Mouse (Mus musculus) ZHBTc4 (cell line): ENCODE measurements around the gene Cnr2.

Experiments
- DNase-seq: peaks from one replicate; pipeline ENCODE4 v3.0.0-alpha.2; 2011; ENCODE audit warnings: low read depth, low spot score

Cnr2 gene

DNA sequence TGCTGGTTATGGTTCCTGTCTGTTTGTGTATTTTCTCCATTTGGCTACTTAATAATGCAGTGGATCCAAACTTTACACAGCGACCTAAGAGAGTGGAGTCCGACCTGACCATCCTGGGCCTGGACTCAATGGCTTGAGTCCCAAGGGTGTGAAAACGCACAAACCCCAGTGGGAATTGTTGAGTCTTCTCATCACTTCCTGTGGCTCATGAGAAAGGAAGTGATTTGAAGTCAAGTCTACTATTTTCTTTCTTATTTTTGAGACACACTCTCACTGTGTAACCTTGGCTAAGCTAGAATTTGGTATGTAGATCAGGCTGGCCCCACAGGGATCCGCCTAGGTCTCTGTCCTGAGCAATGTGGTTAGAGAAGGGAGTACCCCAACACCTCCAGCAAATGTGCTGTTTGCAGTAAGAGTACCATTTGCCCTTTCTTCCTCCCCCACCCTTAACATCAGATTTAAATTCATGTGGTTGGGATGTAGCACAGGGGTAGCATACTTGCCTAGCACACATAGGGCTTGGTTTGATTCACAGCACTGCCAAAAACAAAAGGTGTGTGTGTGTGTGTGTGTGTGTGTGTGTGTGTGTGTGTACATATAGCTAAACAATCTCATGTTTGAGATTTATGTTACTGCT lies 7.5 kb downstream of the Cnr2 start:
- DNase-seq = no peak

DNA sequence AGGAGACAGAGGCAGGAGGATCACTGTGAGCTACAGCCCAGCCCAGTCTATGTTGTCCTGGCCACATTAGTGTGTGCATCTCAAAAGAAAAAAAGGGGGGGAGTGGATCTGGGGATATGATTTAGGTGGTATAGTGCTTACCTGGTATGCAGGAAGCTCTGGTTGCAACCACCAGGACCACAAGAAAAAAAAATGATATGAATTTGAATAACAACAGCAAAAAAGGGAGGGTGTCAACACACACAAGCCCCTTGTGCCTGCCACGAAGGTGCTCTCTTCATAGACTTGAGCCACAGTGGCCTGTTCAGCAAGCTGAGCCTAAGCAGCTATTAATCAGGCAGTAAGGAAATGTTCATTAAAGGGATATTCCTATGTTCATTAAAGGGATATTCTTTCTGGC lies 9.6 kb downstream of the Cnr2 start:
- DNase-seq = no peak

DNA sequence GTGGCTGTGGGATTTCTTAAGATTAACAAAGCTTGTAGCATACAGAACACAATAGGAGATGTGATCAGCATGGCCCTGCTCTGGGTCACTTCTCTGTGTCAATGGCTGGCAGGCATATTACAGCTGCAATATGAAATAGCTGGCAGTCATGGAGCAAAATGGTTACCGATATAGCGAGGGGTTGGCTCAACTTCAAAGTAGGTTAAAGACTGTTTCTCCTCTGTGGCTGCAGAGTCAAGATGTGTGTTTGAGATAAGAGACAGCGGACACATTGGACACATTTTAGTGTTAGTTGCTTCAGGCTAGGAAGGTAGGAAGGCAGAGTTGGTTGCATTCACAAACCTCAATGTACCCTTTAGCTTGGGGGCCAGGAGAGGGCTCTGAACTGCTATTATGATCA lies 11.4 kb downstream of the Cnr2 start:
- DNase-seq = no peak

DNA sequence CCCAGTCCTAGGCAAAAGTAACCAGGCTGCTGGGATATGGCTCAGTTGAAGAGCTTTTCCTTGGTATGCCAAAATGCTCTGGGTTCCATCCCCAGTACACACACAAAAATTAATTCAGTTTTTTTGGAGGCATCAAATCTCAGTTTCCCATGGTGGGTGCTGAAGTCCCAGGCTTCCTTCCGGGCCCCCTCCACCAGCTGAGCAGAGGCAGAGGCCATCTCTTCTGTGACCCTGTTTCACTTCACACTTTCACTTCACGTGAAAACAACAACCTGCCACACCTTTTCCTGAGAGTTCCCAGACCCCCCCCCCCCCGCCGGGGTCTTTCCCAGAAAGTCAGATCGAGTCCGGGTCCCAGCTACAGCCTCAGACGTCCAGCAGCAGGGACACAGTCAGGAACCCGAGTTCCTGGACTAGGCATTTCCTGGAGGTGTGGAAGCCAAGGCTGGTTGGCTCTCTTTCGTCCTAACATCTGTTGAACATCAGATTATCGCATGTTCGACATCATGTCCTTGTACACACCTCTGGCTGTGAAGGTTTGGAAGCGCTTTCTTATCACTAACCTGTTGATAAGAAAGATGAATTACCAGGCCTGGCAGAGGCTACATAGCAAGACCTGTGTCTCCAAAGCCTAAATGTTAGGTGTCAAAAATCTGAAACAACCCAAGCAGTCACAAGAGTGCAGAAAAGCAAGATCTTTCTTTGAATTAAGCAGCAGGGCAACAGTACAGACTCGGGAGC lies 14.3 kb downstream of the Cnr2 start:
- no peak for DNase-seq

DNA sequence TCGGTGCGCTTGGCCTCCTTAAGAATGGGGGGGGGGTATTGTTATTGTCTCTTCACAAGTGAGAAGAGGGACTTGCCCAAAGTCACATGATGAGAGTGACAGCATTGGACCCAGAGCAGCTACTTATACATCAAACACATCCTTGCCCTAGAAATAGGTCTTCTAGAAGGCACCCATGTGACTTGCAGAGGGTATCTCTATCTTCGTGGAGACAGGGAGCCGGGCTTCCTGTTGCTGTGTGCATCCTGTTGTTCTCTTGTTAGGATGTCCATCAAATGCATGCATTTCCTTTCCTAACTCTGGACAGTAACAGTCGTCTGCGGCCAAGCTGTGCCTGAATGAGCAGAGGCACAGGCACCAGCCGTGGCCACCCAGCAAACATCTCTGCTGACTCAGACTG lies 16.3 kb downstream of the Cnr2 start:
- no peak for DNase-seq

DNA sequence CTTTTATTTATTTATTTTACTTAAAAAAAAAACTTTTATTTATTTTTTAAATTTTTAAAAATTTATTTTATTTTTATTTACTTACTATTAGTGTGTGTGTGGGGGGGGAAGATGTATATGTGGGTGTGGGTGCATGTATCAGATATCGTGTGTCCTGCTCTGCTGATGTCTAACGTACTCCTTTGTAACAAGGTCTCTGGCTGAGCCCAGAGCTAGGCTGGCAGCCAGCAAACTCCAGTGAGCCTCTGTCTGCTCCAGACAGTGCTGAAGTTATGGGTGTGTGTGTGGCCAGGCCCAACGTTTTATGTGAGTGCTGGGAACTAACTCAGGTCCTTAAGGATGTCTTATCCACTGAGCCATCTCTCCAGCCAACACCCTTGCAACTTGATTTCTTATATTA lies 17.0 kb downstream of the Cnr2 start:
- DNase-seq = no peak

DNA sequence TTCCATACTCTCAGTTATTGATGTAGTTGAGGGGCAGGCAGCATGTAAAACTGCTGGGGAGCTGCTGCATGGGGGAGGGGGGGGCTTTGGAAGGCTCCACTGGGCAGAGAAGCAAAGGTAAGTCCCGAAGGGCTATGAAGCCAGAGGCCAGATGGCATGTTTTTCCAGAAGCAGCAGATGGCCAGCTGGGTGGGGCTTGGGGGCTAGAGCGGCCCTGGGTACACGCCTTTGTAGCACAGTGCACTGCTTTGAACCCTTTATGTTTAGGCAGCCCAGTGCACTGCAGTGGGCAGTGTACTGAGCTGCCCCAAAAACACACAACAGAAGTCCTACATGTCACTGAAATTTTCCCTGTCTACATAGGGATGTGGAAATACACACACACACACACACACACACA lies 17.6 kb downstream of the Cnr2 start:
- no peak for DNase-seq

DNA sequence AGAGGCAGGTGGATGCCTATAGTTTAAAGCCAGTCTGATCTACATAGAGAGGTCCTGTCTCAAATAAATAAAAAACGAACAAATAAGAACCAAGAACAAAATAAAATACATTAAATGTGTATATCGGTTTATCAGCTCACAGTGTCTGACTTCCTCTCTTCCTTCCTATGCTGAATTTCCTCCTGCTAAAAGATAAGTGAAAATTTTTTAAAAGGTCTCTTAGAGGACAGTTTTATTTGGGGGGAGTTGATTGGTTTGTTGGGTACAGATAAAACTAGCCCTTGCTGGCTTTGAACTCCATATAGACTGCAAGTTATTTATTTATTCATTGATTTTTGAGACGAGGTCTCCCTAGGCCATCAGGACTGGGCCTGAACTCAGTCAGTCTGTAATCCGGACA lies 18.2 kb downstream of the Cnr2 start:
- DNase-seq = no peak

DNA sequence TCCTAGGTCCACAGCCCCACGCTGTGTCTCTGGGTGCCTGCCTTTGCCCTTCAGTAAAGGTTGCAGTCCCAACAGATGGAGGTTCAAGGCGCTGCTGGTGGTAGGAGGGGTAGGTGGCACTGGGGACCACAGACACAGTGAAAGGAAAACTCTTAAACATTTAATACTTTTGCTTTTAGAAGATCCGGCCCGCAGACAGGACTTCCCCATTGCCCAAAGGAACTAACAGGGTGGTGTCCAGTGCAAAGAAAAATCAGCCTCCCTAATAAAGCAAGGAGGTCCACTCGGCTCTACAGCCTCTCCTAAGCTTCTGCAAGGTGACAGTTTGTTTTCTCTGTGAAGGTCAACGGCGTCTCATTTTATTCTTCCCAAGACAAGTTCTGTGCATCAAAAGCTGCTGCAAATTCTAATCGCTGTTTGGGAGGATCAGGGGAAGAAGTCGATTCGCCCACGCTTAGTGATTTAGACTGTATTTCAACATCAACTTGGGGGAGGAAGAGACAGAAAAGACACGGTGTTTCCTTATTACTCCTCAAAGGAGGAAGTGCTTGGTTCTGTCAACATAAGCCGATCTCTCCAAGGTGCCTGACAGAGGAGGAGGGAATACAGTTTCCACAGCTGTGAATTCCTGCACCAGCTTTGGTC lies 23.6 kb downstream of the Cnr2 start:
- no peak for DNase-seq

DNA sequence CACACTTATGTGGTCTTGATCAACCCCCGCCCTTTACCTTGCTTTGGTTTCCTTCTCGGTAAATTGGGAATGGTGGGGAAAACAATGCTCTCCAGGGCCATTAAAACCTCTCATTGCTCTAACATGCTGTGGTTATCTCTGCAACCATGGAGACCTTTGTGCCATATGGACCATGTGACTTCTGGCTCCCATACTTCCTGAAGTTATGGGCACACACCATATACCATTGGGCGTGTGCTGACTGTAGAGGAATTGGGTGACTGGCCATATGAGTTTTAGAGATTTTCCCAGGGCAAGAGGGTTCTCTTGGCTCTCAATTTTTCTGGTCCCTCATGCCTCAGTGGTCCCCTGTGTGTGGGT lies 24.1 kb downstream of the Cnr2 start:
- no peak for DNase-seq

DNA sequence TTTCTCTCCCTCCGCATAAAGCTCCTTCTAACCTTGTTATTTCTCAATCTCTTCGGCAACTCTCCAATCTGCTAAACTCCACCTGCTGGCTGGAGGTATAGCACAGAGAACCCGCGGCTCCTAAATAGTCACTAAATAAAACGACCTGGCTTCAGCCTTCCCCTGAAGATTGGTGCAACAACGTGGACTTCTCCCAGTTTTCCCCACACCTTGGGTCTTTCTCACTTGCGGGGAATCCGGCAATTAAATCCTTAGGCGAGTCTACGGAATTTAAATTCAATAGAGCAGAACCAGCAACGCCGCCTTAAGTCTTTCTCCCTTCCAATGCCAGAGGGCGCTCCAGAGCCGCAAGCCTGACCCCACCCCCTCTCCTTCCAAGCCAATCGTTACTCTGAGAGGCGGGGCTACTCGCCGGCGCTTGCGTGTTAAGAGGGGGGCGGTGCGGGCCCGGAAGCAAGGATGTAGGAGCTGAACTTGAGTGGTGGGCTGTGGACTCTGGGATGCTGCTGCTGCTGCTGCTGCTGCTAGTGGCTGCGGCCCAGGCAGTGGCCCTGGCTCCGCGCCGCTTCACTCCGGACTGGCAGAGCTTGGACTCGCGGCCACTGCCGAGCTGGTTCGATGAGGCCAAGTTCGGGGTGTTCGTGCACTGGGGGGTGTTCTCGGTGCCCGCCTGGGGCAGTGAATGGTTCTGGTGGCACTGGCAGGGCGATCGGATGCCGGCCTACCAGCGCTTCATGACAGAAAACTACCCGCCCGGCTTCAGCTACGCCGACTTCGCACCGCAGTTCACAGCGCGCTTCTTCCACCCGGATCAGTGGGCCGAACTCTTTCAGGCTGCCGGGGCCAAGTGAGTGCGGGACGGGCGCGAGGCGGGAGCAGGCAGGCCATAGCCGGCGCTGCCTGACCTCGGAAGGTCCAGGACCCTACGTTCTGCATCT lies 25.4 kb downstream of the Cnr2 start, which contains the start of gene Fuca1:
TSS of gene Fuca1 (plus strand) at position 432 of the 938 bp plus-strand sequence.
- DNase-seq = peak; percentile 99

DNA sequence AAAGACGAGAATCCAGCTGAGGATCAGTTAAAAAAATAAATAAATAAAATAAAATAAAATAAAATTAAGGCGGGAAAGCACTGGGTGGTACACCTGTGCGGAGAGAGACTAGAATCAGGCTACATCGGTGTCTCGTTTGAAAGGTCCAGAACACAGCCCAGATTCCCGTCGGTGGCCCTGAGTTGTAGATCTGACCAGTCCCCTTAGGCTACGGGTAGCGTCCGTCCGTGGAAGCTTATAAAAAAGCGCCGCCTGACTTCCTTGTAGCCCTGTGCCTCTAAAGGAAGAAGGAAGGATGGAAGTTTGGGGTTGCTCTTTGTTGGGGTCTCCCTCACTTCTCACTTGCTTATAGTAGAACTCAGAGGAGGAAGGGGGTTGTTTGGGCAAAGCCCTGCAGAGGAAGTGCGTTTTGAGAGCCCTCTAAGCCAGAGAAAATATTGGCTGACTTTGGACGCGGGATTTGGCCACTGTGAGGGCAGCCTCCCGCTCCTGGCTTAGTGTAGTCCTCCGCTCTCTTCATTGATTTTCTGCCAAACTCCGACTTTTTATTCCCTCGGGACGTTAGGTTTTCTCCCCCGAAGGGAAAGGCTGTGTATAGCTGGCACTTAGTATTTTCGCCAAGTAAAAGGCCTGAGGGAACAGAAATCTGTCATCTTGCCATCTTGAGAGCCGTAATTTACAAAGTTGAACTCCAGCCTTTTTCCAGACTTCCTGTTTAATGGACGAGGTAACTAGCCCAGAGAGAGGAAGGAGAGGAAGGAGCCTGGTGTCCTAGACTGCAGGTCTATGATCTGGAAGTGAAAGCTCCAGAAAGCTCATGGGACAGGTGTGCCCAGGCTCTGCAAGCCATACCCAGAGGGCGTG lies 26.3 kb downstream of the Cnr2 start:
- no peak for DNase-seq

DNA sequence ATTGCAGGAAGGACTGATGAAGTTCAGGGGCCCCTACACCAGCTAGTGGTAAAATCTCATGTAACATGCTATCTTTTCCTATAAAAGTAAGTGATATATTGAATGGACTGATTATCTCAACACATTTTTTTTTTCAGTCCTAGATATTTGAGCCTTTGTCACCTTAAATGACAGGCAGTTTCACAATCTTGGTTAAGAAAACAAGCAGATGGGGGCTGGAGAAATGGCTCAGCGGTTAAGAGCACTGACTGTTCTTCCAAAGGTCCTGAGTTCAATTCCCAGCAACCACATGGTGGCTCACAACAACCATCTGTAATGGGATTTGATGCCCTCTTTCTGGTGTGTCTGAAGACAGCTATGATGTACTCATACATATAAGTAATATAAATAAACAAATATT lies 27.0 kb downstream of the Cnr2 start:
- DNase-seq = no peak

DNA sequence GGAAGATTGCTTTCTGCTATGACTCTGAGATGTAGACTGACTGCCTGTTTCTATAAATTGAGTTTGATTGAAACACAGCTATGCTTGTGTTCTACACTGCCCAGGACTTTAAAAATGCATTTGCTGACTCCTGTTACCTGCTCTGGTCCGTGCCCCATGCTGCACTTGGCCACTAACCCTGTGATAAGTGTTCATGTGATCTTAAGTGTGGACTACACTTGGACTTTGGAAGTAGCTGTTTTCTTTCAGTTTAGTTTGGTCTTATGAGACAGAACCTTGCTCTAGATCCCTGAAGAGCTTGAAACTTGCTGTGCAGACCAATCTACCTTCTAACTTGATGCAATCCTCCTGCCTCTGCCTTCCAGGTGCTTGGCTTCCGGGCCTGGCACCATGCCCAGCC lies 29.2 kb downstream of the Cnr2 start:
- no peak for DNase-seq

DNA sequence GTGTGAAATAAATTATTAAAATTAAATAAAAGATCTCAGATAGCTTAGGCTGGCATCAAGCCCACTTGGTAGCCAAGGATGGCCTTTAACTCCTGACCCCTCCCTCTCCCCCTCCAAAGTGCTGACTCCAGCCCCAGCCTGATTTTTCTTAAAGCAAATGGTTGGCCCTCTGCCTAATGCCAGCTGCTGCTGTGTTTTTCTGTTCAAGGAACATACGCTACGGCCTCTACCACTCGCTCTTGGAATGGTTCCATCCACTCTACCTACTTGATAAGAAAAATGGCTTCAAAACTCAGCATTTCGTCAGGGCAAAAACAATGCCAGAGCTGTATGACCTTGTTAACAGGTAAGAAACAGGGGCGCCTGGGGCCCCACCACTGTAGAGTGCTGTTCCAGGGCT lies 30.1 kb downstream of the Cnr2 start:
- no peak for DNase-seq

DNA sequence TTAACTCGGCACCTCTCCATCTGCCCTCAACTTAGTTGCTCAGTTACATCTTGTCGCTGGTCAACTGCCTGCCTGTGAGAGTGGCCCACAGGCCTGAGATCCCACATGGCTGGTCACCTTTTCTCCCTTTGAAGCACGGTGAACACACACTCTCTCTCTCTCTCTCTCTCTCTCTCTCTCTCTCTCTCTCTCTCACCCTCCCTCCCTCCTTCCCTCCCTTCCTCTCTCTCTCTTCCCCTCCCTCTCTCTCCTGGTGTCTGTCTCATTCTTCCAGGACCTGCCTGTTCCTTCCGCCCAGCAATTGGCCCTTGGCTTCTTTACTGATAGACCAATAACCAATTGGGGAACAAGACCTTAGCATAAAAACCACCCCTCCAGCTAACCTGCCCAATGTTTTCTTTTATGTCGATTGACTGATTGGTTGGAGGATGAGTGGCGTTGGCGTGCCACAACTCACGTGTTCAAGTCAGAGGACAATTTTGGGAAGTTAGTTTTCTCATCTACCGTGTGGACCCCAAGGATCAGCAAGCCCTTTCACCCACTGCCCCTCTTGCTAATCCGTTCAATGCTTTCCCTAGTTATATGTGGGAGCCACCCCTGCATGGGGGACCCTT lies 31.1 kb downstream of the Cnr2 start:
- peak; percentile 40 for DNase-seq

DNA sequence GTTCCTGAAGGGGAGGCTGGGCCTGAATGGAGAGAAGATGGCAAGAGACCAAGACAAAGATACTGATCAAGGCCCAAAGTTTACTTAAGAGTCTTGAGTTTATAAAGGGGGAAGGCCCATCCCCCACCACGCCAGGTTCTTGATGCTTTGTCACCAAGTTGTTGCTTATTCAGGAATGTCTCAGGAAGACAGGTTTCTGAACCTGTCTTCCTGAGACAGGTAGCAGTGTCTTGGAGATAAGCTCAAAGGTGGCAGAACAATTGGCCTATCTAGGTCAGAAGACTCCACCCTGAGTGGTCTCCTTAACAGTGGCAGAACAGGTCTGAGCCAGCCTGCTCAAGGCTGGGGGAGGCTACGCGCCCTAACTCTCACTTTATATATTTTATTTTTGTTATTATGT lies 31.7 kb downstream of the Cnr2 start:
- peak; percentile 58 for DNase-seq

DNA sequence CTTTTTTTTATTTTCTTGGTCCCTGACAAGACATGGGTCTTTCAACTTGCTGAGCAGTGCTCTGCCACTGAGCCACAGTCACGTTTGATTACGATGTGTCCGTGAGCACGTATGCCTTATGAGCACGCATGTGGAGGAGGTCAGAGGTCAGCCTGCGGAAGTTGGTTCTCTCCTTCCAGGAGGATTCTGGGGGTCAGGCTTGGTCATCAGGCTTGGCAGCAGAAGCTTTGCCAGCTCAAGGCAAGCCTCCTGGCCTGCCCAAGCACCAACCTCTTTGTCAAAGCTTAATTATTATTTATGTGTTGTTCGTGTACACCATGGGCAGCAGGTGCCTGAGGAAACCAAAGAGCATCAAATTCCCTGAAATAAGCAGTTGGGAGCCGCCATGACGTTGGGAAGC lies 33.2 kb downstream of the Cnr2 start:
- no peak for DNase-seq

DNA sequence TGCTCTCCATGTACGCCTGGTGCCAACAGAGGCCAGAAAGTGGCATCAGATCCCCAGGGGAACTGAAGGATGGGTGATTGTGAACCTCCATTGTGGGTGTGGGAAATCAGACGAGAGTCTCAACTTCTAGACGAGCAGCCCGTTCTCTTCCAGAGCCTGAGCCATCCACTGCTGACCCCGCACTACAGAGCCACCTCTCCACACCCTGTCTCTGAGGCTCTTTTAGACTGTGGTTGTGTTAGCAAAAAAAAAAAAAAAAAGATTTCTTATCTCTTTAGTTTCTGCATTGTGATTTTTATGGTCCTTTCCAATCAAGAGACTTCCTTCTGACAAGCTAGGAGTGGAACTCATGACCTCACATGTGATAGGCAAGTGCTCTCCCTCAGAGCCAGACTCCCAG lies 34.2 kb downstream of the Cnr2 start:
- DNase-seq = no peak

DNA sequence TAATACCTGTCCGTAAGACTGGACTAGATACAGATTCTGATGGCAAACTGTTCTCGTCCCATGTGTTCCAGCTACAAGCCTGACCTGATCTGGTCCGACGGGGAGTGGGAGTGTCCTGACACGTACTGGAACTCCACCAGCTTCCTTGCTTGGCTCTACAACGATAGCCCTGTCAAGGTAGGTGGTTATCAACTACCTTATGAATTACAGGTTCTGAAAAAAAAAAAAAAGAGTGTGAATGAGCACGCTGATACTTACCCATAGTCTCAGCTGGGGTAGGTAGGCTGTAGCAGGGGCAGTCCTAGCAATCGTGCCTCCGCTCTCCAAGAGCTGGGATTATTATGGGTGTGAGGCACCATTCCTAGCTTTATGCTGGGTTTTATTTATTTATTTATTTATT lies 34.6 kb downstream of the Cnr2 start:
- DNase-seq = no peak

DNA sequence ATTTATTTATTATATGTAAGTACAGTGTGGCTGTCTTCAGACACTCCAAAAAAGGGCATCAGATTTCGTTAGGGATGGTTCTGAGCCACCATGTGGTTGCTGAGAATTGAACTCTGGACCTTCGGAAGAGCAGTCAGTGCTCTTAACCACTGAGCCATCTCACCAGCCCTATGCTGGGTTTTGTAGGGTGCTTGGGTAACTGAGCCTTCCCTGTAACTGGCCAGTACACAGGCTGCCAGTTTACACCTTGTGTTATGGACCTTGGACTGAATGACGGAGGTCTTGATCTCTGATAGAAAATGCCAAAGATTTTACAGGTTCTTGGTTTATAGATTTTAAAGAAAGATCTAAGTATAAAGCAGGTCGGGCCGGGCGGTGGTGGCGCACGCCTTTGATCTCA lies 35.0 kb downstream of the Cnr2 start:
- DNase-seq = no peak
